Mouse (Mus musculus): Measurements from ENCODE around the gene Camkk1.

- TF ChIP-seq POLR2A (IDR thresholded peaks at IDR 0.05; ENCODE audit: insufficient read depth, low read depth, low read length) (no peak), CTCF (IDR thresholded peaks at IDR 0.05; ENCODE audit: insufficient read depth, low read depth, low read length) (no peak)
Measured at GRCm38 (mm10) chr11:73048030-73048876, 29.4 kb downstream of the Camkk1 start.
